Mouse (Mus musculus): ENCODE results near the gene Megf8. TPM values are rescaled to one million over a fixed set of nuclear protein-coding genes. Genes with fewer than 3 reads are reported as not detected.
A peak's percentile ranks its signal among the peaks of the same experiment; 100 is the strongest.

The Megf8 gene
- total and polyA plus RNA-seq, 3 experiments, result 21.5 to 31.7 (median 28.9) TPM

GRCm38 (mm10) chr7:25273259-25274241, 43.4 kb upstream of the Megf8 start:
- Histone ChIP-seq H3K27ac (no peak overlapping the region), H3K9ac (ENCODE audit: low read depth, low read length) (no peak overlapping the region), H3K36me3 (ENCODE audit: control insufficient read depth, insufficient read depth, low read length) (peaks cover 3% of the 10 kb centered on the region), H3K4me3 (no peak overlapping the region), H3K4me1 (ENCODE audit: control insufficient read depth, insufficient read depth, low read length) (peaks cover 16% of the 10 kb centered on the region), H3K79me2 (replicated peaks; ENCODE audit: control insufficient read depth, insufficient read depth, low read length) (peaks cover 14% of the 10 kb centered on the region), H3K27me3 (ENCODE audit: control insufficient read depth, insufficient read depth, low read length) (no peaks in the 10 kb centered on the region)
- TF ChIP-seq CTCF (IDR thresholded peaks at IDR 0.05) (no peak), POLR2A (IDR thresholded peaks at IDR 0.05; ENCODE audit: insufficient read depth, low read depth, low read length) (no peak), EP300 (IDR thresholded peaks at IDR 0.05; ENCODE audit: insufficient read depth, low read depth, low read length) (no peak)
- peak in 1 of 2 experiments; percentile 3 for DNase-seq
- WGBS, result 84% methylated on average over 22 of the region's 22 CpGs
- intact Hi-C loops (cut with DNase I), result no loop called here

- Histone ChIP-seq H3K9ac (ENCODE audit: low read depth, low read length) (no peak overlapping the region), H3K36me3 (ENCODE audit: control insufficient read depth, insufficient read depth, low read length) (peaks cover 3% of the 10 kb centered on the region), H3K27ac (no peak overlapping the region), H3K27me3 (ENCODE audit: control insufficient read depth, insufficient read depth, low read length) (no peaks in the 10 kb centered on the region), H3K4me3 (no peak overlapping the region), H3K4me1 (ENCODE audit: control insufficient read depth, insufficient read depth, low read length) (peaks cover 14% of the 10 kb centered on the region), H3K79me2 (replicated peaks; ENCODE audit: control insufficient read depth, insufficient read depth, low read length) (peaks cover 14% of the 10 kb centered on the region)
- intact Hi-C loops (cut with DNase I), result no loop called here
- WGBS, result 51% methylated on average over 5 of the region's 5 CpGs
- DNase-seq, result peak in 1 of 2 experiments; percentile 3
- TF ChIP-seq POLR2A (IDR thresholded peaks at IDR 0.05; ENCODE audit: insufficient read depth, low read depth, low read length) (no peak), CTCF (IDR thresholded peaks at IDR 0.05) (no peak)
Measured at GRCm38 (mm10) chr7:25274571-25274970, 42.4 kb upstream of the Megf8 start.

GRCm38 (mm10) chr7:25274996-25275395, 42.0 kb upstream of the Megf8 start:
- WGBS, result 79% methylated on average over 3 of the region's 3 CpGs
- Histone ChIP-seq H3K27me3 (ENCODE audit: control insufficient read depth, insufficient read depth, low read length) (no peaks in the 10 kb centered on the region), H3K9ac (ENCODE audit: low read depth, low read length) (no peak overlapping the region)

DNA sequence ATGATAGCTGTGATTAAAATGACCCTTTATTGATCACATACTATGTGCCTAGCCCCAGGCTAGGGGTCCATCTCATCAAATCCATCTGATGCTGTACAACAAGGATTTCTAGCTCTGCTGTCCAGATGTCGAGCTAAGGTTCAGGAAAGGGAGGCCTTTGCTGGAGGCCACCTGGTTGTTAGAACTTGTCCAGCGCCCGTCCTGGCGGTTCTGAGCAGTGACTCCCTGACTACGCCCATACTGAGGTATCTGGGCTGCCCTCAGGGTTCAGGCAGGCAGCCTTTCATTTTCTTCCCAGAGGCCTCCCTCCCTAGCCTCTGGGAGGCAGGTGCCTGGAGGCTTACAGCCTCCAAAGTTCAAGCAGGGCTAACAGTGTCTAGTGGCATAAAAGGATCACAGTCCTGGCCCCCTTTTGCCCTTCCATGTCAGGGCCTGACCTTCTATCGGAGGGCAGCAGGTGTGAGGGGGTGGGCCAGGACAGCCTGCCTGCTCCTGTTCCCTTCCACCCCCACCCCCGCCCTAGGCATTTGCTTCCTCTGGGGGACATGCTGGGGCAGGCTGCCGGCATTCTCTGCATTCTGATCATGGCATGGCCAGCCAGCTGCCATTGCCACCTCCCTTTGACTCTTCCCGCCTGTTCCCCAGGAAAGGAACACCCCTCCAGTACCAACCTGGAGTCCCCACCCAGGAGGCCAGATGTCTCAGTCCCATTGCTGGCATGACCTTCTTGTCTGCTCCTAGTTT, 41.2 kb upstream of the Megf8 start:
- H3K4me3 ChIP-seq, result no peak overlapping the region
- TF ChIP-seq POLR2A (IDR thresholded peaks at IDR 0.05; ENCODE audit: insufficient read depth, low read depth, low read length), result no peak
- no peak for TF ChIP-seq CTCF (IDR thresholded peaks at IDR 0.05)
- TF ChIP-seq EP300 (IDR thresholded peaks at IDR 0.05; ENCODE audit: insufficient read depth, low read depth, low read length), result no peak
- H3K36me3 ChIP-seq (ENCODE audit: control insufficient read depth, insufficient read depth, low read length), result peaks cover 3% of the 10 kb centered on the region
- peak overlapping the region; percentile 27 for H3K27ac ChIP-seq
- H3K27me3 ChIP-seq (ENCODE audit: control insufficient read depth, insufficient read depth, low read length), result no peaks in the 10 kb centered on the region
- H3K79me2 ChIP-seq (replicated peaks; ENCODE audit: control insufficient read depth, insufficient read depth, low read length), result peaks cover 13% of the 10 kb centered on the region
- DNase-seq, result peak; percentile 20 to 42
- peak overlapping the region; percentile 21; the same call in 1 of the 2 replicates for H3K9ac ChIP-seq (ENCODE audit: low read depth, low read length)
- intact Hi-C loops (cut with DNase I), result no loop called here
- H3K4me1 ChIP-seq (ENCODE audit: control insufficient read depth, insufficient read depth, low read length), result peaks cover 14% of the 10 kb centered on the region
- 53% methylated on average over 9 of the region's 9 CpGs for WGBS

More at GRCm38 (mm10) chr7:25274996-25275395, 42.0 kb upstream of the Megf8 start:
- H3K4me1 ChIP-seq (ENCODE audit: control insufficient read depth, insufficient read depth, low read length), result peaks cover 10% of the 10 kb centered on the region
- TF ChIP-seq EP300 (IDR thresholded peaks at IDR 0.05; ENCODE audit: insufficient read depth, low read depth, low read length) (no peak), CTCF (IDR thresholded peaks at IDR 0.05) (no peak), POLR2A (IDR thresholded peaks at IDR 0.05; ENCODE audit: insufficient read depth, low read depth, low read length) (no peak)
- peaks cover 3% of the 10 kb centered on the region for H3K36me3 ChIP-seq (ENCODE audit: control insufficient read depth, insufficient read depth, low read length)
- intact Hi-C loops (cut with DNase I), result no loop called here
- no peak overlapping the region for H3K27ac ChIP-seq
- no peak overlapping the region for H3K4me3 ChIP-seq
- no peak for DNase-seq
- H3K79me2 ChIP-seq (replicated peaks; ENCODE audit: control insufficient read depth, insufficient read depth, low read length), result peaks cover 13% of the 10 kb centered on the region

DNA sequence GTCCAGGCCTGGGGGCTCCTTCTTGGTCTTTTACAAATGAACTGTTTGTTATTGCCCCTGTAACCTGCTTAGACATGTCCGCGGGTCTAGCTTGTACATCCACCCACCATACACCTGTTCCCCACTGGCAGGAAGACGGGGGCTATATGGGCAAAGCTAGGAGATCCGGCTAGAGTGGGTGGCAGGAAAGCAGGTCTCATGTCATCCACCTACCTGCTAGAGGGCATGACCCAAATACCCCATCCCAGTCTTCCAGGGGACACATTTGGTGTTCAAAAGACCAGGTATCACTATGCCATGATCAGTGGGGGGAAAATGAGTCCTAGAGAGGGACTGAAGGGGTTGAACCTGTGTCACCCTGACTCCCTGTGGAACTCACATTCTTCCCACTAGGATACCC, 39.6 kb upstream of the Megf8 start:
- TF ChIP-seq POLR2A (IDR thresholded peaks at IDR 0.05; ENCODE audit: insufficient read depth, low read depth, low read length) (no peak), CTCF (IDR thresholded peaks at IDR 0.05) (no peak), EP300 (IDR thresholded peaks at IDR 0.05; ENCODE audit: insufficient read depth, low read depth, low read length) (no peak)
- peaks cover 23% of the 10 kb centered on the region for H3K4me1 ChIP-seq (ENCODE audit: control insufficient read depth, insufficient read depth, low read length)
- peak in 1 of 2 experiments; percentile 5 for DNase-seq
- peaks cover 3% of the 10 kb centered on the region for H3K36me3 ChIP-seq (ENCODE audit: control insufficient read depth, insufficient read depth, low read length)
- peaks cover 10% of the 10 kb centered on the region for H3K79me2 ChIP-seq (replicated peaks; ENCODE audit: control insufficient read depth, insufficient read depth, low read length)
- H3K27ac ChIP-seq, result peak overlapping the region; percentile 97
- no peak overlapping the region for H3K9ac ChIP-seq (ENCODE audit: low read depth, low read length)
- intact Hi-C loops (cut with DNase I), result loop anchor here (1.0 kb wide), 1 partner anchor 36 kb away; no protein-coding TSS in a partner anchor
- no peak overlapping the region for H3K4me3 ChIP-seq
- WGBS, result 61% methylated on average over 4 of the region's 4 CpGs
- H3K27me3 ChIP-seq (ENCODE audit: control insufficient read depth, insufficient read depth, low read length), result no peaks in the 10 kb centered on the region

Measured in heart, adult 2 months (tissue).